Mouse (Mus musculus) spleen, postnatal 36 days (tissue): ENCODE data around the gene Foxj3.

ENCODE experiments used
- DNase-seq, 2 experiments: peaks; one replicate each; pipeline ENCODE4 v3.0.0; 2022; ENCODE audit warnings: low spot score in 2 of 2, mixed read lengths in 1 of 2

Gene Foxj3

DNA sequence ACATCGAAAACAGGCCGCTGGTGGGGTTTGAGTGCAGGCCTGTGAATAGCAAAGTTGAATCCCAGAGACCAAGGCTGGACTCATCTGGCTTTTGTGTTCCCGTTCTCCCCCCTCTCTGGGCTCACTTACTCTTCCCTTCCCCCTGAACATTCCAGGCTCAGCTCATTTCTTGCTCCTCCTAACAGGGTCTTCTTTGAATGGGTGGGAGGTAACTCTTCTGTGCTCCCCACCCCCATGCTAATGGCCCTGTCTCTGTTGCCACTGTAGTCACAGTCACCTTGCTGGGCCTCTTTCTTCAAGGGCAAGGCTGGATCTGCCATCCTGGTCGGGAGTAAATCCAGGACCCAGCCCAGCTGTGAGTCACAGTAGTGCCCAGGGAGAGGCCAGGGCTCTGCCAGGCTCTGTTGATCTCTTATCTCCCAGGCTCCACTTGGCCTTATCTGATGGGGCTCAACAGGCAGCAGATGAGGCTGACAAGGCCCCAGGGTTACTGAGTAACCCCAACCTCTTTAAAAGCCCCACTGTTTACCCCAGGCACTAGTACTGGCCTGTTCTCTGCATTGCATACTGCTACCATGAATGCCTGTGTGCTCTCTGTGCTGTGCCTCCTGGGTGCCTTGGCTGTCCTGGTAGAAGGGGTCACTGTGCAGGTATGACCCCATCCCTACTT is 100.5 kb downstream of the Foxj3 start, which contains the start of gene Guca2a:
Guca2a (plus strand) TSS at position 529 of the 670 bp plus-strand sequence.
- no peak for DNase-seq

DNA sequence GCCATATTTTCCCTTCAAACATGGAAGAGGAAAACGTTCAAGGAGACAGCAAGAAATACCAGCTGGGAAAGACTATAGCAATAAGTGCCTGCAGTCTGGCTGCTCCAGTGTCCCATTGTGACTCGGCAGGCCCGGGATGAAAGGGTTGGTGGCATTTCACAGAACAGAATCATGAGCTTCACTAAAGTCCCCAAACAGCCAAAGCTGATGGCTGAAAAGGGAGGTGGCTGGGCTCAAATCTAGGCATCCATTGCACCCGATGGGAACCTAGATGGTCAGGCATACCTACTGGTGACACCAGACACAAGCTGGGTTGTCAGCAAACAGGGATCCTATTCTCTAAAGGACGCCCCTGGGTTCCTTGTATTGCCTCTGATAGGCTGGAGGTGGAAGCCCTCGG is 101.1 kb downstream of the Foxj3 start:
- no peak for DNase-seq

DNA sequence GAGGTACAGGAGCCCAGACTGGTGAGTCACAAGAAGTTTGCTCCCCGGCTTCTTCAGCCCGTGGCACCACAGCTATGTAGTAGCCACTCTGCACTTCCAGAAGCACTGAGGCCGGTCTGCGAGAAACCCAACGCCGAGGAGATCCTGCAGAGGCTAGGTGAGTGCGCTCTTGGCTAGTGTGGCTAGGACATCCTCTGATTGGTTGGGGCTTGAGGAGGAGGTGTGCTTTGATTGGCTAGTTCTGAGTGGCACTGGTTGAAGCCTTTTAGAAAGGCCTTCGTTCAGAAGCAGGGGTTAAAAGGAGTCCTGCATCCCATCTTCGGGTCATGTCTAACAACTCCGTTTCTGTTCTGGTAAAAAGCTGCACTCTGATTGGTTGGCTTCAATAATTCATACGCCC is 101.9 kb downstream of the Foxj3 start:
- no peak for DNase-seq

DNA sequence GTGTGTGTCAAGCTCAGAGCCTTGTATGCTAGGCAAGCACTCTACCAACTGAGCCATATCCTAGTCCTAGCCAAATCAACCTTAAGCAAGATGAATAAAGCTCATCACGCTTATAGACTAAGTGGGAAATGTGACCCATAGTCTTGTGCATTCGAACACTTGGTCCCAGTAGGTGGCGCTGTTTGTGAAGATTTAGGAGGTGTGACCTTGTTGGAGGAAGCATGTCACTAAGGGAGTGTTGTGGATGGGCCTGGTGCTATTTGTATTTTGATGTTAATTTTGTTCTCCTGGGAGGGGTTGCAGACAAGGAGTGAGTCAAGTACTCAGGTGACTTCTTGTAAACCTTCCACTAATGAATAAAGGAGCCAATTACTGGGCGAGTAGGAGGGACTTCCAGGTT is 105.9 kb downstream of the Foxj3 start:
- no peak for DNase-seq

DNA sequence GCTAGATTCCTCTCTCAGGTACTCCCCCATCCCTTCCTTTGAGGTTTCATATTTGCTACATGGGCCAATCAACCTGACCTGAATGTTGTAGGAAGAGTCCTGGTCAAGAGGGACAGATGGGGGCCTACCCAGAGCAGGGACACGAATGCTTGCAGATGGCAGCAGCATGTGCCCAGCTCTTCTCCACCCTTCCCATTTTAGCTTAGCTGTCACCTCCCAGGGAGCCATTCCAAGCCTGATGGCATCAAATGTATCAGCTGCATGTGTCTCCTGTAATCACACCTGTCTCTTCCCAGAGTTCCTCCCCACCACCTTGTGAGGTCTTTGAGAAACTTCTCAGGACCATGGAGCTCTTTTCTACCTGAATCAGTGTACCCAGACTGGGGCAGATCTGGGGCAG is 120.2 kb downstream of the Foxj3 start:
- DNase-seq, result no peak

DNA sequence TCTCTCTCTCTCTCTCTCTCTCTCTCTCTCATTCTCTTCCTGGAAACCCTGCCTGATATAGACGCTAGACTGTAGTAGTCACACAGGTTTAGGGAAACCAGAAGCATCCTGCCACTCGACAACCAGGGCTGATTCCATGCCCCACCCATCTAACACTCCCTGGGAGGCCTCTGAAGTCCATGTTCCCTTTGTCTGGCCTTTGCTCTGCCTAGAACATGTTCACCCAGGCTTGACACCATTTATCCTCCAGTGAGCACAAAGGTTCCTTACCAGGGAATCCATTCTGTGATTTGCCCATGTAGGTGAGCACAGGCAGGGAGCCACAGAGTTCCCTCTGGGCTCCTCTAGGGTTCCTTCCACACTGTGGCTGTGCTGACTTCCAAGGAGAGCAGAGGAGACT is 121.4 kb downstream of the Foxj3 start:
- no peak for DNase-seq

DNA sequence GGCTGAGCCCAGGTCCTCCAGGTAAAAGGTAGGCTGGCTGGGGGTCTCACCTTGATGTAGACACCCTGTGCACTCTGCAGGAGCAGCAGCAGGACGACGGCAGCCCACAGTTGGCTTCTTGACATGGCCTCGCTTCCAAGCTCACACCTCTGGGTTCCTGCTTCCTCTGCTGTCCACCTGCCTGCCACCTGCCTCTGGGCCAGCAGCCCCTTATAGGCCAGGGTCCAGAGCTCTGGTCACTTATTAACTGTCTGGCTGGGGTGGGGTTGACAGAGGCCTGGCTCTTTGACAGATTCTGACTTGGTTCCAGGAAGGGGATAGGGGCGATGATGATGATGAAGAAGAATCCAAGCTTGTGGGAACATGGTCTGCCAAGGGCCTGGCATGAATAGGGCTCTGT is 121.9 kb downstream of the Foxj3 start, which contains the start of gene Guca2b:
Guca2b (minus strand) TSS at position 224 of the 400 bp plus-strand sequence.
- DNase-seq, result no peak

DNA sequence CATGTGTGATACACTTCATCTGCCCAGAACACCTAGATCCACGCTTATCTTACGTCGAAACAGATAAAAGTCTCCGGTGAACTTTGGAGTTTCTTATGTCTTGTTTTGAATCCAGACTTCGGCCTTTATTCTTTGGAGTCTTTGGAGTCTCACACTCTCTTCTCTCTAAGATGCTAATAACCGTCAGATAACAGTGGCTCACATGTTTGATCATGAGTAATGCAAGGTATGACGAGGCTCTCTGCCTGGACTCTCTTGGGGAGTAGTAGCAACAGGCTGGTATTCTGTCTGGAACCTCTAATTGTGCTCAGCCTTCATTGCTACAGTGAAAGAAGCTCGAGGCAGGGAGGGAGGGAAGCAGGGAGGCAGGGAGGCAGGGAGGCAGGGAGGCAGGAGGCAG is 123.2 kb downstream of the Foxj3 start:
- no peak for DNase-seq

DNA sequence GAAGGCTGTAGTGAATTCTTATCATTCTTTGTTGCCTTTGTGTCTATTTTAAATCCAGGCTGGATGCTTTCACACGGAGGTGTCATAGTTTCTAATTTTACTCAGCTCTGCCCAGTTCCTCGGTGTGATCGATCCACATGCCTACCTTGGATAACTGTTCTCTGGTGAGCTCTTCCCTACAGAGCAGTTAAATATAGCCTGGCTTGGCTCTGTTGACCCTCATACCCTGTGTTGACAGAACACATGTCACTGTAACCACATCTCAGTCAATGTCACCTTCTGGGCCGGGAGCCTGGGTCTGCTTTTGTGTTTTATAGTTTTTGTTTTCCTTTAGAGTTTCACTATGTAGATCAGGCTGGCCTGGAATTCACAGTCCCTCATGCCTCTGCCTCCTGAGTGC is 125.3 kb downstream of the Foxj3 start:
- no peak for DNase-seq

DNA sequence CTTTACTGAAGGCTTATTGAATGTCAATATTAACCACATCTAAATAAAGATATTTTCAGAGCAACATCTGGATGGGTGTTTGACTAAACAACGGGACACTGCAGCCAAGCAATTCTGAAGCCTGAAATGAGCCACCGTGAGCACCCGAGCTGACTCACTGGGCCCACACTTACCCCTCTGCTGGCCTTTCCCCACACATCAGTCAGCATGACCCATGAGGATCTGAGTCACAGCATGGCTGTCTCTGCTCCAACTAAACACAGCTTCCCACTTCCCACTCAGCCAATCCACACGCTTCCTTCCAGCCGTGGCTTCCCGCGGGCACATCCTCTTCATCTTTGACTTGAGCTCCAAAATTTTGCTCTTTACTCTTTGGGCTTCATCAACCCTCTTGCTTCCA is 126.2 kb downstream of the Foxj3 start:
- DNase-seq, result no peak

DNA sequence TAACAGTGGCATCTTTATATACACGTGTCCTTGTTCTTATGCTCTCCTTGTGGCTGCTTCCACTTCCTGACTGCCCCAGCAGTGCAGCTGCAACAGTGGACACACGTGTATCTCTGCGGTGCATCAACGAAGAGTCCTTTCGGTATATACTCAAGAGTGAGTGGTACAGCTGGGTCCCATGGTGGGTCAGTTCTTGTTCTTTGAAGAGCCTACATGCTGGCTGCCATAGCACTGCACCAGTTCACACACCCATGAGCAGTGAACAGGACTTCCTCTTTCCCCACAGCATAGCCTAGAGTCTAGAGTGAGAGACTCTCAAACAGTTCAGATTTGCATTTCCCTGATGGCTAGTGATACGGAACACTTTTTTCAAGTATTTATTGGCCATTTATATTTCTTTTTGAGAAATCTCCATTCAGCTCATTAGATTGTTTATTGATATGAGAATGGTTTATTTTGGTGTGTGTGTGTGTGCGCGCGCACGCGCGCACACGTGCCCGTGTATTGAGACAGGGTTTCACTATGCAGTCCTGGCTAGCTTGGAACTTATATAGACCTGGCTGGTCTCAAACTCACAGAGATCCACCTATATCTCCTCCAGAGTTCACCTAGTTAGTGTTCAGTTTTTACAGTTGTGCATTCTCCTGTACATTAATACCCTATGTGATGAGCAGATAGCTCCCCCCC is 126.7 kb downstream of the Foxj3 start:
- peak; percentile 72 to 75 for DNase-seq

DNA sequence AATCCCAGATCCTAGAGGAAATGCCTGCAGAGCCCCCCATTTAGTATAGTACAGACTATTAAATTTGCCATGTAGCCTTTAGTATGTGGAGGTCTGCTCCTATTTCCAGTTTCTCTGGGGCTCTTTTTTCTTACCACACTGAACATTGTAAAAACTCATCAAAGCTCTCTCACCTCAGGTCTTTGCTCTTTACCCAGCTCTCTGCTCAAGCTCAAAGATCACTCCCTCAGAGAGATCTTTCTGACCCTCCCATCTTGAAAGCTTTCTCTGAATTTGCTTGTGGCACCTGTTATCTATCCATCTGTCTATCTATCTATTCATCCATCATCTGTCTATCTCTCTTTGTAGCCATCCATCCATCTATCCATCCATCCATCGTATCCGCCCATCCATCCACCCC is 128.4 kb downstream of the Foxj3 start:
- no peak for DNase-seq

DNA sequence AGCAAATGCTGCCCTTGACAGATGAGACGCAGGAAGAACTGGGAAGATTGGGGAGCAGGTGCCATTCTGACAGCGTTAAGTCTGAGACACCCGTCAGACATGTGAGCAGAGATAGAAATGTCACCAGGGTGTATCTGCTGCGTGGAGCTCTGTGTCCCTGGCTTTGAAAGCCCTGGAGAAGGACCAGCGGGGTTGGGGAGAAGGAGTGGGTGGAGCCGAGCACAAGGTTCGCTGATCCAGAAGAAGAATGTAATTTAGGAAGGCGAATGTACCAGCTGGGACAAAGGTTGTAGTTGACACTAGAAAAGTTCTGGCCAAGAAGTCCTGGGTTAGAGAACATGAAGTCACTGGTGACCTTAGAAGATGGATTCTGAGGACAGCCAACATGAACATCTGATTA is 129.3 kb downstream of the Foxj3 start:
- DNase-seq, result no peak

DNA sequence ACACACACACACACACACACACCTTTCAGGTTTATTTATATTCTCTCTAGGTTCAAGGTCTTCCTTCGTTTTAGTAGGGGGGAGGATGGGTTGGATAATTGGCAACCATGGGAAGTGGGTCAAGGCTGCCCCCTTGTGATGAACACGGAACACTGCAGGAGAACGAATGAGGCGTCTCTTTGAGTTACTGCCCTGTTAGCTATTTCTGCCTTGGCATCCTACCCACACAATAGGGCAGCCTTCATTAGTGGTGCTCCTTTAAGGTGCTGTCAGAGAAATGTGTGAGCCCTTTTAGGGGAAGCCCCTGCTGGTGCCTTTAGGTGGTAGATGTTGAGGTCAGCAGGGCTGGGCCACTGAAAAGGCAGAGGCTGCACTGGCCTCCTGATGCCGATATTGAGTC is 130.7 kb downstream of the Foxj3 start:
- DNase-seq, result peak; percentile 27 to 38

DNA sequence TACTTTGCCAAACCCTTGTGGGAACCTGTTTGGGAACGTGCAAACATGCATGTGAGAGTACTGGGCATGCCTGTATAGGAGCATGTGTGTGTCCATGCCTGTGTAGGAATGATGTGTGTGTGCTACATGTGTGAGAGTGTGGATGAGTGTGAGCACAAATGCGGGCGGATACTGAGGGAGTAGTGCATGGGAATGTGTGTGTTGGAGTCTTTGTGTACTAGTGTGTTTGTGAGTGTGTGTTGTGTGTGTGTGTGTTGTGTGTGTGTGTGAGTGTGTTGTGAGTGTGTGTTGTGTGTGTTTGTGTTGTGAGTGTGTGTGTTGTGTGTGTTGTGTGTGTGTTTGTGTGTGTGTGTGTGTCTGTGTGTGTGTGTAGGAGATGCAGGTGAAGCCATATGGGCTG is 131.4 kb downstream of the Foxj3 start:
- DNase-seq, result no peak

DNA sequence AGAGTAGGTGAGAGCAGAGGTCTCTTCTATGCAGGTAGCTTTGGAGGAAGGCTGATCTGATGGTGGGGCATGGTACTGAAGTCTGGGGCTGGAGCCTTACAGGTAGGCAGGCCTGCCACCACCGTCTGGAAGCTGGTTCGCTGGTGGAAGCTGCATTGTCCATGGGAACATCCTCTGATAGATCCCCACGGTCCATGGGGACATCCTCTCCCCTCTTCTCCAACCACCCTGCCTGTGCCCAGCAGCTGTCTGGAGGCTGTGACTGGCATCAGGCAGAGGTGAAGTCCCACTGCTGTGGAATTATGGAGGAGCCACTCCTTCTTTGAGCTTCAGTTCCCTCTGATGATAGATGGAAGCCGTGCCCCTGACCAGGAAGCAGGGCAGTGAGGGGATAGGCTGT is 131.8 kb downstream of the Foxj3 start:
- no peak for DNase-seq

DNA sequence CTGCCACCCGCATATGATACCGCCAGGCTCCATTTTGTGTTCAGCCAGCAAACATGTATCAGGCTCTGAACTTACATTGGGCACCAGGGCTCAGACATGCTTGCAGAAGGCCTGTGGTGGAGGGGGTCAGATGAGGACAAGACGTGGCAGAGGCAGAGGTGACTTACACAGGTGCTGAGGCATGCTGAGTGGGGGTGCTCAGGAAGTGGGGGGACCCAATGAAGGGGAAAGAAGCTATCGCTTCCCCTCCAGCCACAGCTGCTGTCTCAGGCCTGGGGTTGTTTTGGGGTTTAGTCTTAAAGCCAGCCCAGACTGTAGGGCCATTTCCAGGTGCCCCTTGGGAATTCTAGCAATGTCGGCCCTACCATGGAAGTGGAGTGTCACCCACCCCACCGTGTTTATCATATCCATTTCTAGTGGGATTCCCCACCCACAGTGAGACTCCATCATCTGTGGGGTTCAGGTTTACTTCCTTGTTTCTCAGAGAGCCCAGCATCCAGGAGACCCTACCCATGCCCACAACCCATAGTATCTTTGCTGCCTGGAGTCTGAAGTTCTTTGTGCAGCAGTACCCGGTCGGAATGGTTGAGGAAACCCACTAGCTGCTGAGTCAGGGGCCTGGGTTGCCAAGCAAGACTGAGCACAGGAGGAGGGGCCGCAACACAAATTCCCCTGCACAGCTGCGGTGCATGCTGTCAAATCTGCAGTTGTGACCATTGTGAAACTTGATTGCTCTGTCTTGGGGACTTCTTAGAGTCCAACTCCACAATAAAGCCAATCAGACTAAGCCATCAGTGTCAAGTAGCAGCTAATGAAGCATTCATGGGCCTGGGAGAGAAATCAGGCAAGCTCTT is 132.8 kb downstream of the Foxj3 start:
- peak; percentile 81 to 84 for DNase-seq

DNA sequence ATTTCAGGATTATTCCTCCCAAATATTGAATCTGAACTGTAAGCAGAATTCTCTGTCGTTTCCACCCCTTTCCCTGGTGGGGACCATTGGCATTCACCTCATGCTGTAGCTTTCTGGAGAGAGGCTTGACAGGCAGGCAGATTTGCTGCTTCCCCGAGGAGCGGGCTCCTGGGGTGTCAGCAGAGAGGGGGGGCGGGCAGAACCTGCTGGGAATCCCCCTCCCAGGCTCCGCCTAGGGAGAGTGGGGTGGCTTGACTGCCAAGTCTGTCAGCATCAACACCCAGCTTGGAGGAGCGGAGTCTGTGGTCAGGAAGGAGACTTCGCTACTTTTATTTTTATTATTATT is 133.4 kb downstream of the Foxj3 start:
- DNase-seq, result no peak

DNA sequence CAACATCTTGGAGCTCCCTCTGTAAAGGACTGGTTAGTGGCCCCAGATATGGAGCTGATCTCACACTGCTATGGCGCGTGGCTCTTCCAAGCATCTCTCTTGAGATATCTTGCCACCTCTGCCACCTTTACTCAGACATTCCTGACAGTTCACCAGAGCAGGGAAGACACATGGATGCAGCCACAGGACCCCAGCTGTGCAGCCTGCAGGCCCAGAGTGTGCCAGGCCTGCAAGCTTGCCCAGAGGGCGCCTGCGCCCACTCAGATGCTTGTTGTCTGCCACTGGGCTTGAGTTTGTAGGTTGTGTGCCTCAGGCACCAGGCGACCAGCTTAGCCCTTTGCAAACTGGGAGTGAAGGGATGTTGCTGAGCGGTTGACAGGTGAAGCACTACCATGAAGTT is 133.9 kb downstream of the Foxj3 start:
- DNase-seq, result no peak

DNA sequence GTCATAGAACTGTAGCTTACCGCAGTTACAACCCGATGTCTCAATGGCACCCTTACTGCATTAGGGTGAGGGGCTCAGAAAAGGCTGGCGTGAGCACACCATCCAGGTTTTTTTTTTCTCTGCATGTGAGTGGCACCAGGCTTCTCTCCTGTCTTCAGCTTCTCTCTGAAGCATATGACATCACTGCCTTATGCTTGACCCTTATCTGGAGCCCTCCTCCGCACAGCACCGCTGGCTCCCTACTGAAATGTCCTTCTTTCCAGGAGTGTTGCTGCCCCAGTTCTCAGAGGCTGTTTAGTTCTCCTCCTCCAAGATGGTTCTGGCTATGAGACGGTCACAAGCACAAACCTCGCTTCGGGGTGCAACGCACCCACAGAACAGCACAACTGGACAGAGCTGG is 134.4 kb downstream of the Foxj3 start:
- DNase-seq, result no peak

DNA sequence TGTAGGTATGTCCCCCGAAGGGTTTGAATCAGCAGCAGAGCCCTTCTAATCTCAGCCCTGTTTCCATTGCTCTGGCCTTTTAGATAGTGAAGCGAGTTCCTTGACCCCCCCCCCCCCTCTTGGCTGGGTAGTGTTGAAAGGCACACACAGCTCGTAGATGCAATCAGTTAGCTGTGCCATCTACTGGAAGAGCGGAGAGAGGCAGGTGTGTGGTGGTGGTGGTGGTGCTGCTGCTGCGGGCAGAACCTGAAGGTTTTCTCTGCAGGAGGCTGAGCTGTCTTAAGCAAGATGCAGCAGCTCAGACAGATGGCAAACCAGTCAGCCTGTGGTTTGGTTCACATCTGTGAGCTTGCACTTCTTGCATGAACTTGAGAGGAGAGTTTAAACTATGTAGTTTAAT is 135.9 kb downstream of the Foxj3 start:
- no peak for DNase-seq
